Mouse (Mus musculus) kidney, embryonic 15.5 days (tissue): ENCODE results near the gene Plcl1. TPM values are rescaled to one million over a fixed set of nuclear protein-coding genes. Genes with fewer than 3 reads are reported as not detected.
"Not testable (repeated sequence)": the region's sequence is repeated elsewhere in the genome, so short reads cannot be mapped to it uniquely, and the experiment has no call there.

Source experiments
- ATAC-seq: fragments of 200-750 bp; cut with Nextera tagmentation; replicated peaks from 2 replicates; pipeline ENCODE4 v1.8.0; 2017; ENCODE audit warnings: moderate TSS enrichment; ENCODE audit not compliant: low FRiP score
- H3K27ac ChIP-seq: fragments of 300-500 bp; sonication (generic); 2 replicates; pipeline ENCODE4 v1.5.1; 2015; ENCODE audit warnings: mild to moderate bottlenecking, inconsistent platforms
- H3K27me3 ChIP-seq: fragments of 300-500 bp; sonication (generic); 2 replicates; pipeline ENCODE4 v1.6.1; 2015; ENCODE audit warnings: inconsistent platforms
- H3K36me3 ChIP-seq: fragments of 300-500 bp; sonication (generic); 2 replicates; pipeline ENCODE4 v1.6.1; 2015; ENCODE audit warnings: inconsistent platforms
- H3K4me1 ChIP-seq: fragments of 300-500 bp; sonication (generic); 2 replicates; pipeline ENCODE4 v1.6.1; 2015; ENCODE audit warnings: inconsistent platforms
- H3K4me2 ChIP-seq: fragments of 300-500 bp; sonication (generic); 2 replicates; pipeline ENCODE4 v1.6.1; 2015; ENCODE audit warnings: moderate library complexity, mild to moderate bottlenecking, inconsistent platforms
- H3K4me3 ChIP-seq: fragments of 300-500 bp; sonication (generic); replicated peaks from 2 replicates; pipeline ENCODE4 v1.5.1; 2015; ENCODE audit warnings: mild to moderate bottlenecking, inconsistent platforms
- H3K9ac ChIP-seq: fragments of 300-500 bp; sonication (generic); 2 replicates; pipeline ENCODE4 v1.6.1; 2015; ENCODE audit warnings: mild to moderate bottlenecking, inconsistent platforms
- H3K9me3 ChIP-seq: fragments of 300-500 bp; sonication (generic); replicated peaks from 2 replicates; pipeline ENCODE4 v1.6.1; 2016; ENCODE audit warnings: inconsistent platforms
- WGBS: fragments of 180-500 bp; shearing (Covaris S2); methylation state at CpG from one replicate; pipeline ENCODE4 v1.1.7; 2015; ENCODE audit warnings: mixed read lengths; 5-methylcytosine and 5-hydroxymethylcytosine counted together
- polyA plus RNA-seq: library from polyadenylated mRNA; unstranded; fragments of >200 nt; fragmentation: Nextera tagmentation; extraction: Ambion mirVana; gene quantifications from 2 replicates; pipeline ENCODE4 v1.2.1, GENCODE M21; 2015

Plcl1 gene
- polyA plus RNA-seq, 1 experiment from 2014 or later = 4.8 TPM

- H3K4me1 ChIP-seq = no peaks in the 10 kb centered on the region
- ATAC-seq = no peak
- H3K9me3 ChIP-seq = no peaks in the 10 kb centered on the region
- WGBS = 65% methylated on average over 3 of the region's 3 CpGs
- no peaks in the 10 kb centered on the region for H3K36me3 ChIP-seq
- no peak overlapping the region for H3K27ac ChIP-seq
- no peak overlapping the region for H3K4me2 ChIP-seq
- H3K4me3 ChIP-seq = no peak overlapping the region
- no peaks in the 10 kb centered on the region for H3K27me3 ChIP-seq
- no peak overlapping the region for H3K9ac ChIP-seq
Measured at GRCm38 (mm10) chr1:55445689-55446044, 39.9 kb downstream of the Plcl1 start.

DNA sequence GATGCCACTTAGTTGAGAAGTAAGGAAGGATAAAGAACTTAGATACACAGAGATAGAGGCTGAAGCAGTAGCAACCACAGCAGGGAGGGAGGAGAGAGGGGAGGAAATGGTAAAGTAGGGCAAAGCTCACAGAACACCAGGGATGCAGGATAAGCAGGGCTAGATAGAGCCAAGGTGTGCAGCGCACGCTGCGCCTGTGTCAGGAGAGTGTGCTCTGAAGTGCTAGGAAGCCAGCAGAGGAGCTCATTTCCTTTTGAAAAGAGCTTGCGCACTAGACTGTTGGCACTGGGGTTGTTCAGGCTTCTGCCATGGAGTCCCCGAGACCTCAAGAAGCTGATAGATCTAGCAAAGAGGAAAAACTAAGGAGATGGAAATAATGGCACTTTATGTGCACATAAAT, 40.6 kb downstream of the Plcl1 start:
- 91% methylated on average over 5 of the region's 5 CpGs for WGBS
- H3K4me1 ChIP-seq = no peaks in the 10 kb centered on the region
- no peaks in the 10 kb centered on the region for H3K36me3 ChIP-seq
- no peak overlapping the region for H3K27ac ChIP-seq
- no peak overlapping the region for H3K9ac ChIP-seq
- no peaks in the 10 kb centered on the region for H3K9me3 ChIP-seq
- H3K4me2 ChIP-seq = no peak overlapping the region
- no peak overlapping the region for H3K4me3 ChIP-seq
- H3K27me3 ChIP-seq = no peaks in the 10 kb centered on the region
- ATAC-seq = no peak

DNA sequence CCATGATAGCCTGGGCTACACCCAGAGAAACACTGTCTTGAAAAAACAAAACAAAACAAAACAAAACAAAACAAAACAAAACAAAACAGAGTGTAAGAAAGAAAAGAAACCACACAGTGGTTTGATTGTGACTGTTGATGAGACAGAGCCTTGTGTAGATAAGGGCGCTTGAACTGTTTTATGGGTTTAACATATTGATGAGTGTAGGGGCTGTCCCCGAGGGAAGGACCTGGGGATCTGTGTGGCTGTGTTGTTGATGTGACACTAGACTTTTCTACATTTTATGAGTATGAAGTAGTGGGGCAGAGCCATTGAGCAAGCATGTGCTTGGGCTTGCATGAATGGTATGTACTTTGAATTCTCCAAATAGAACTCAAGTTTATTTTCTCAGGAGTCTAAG, 41.2 kb downstream of the Plcl1 start:
- H3K36me3 ChIP-seq = no peaks in the 10 kb centered on the region
- H3K4me3 ChIP-seq = no peak overlapping the region
- H3K4me1 ChIP-seq = no peaks in the 10 kb centered on the region
- no peak overlapping the region for H3K27ac ChIP-seq
- no peaks in the 10 kb centered on the region for H3K9me3 ChIP-seq
- 75% methylated on average over 2 of the region's 2 CpGs for WGBS
- no peak overlapping the region for H3K9ac ChIP-seq
- no peak for ATAC-seq
- no peak overlapping the region for H3K4me2 ChIP-seq
- no peaks in the 10 kb centered on the region for H3K27me3 ChIP-seq

- H3K27ac ChIP-seq = no peak overlapping the region
- no peak for ATAC-seq
- H3K4me1 ChIP-seq = no peaks in the 10 kb centered on the region
- no peaks in the 10 kb centered on the region for H3K36me3 ChIP-seq
- no peaks in the 10 kb centered on the region for H3K9me3 ChIP-seq
- no peaks in the 10 kb centered on the region for H3K27me3 ChIP-seq
- H3K9ac ChIP-seq = no peak overlapping the region
- 89% methylated on average over 2 of the region's 2 CpGs for WGBS
- H3K4me3 ChIP-seq = no peak overlapping the region
- no peak overlapping the region for H3K4me2 ChIP-seq
Measured at GRCm38 (mm10) chr1:55447661-55448060, 41.9 kb downstream of the Plcl1 start.

DNA sequence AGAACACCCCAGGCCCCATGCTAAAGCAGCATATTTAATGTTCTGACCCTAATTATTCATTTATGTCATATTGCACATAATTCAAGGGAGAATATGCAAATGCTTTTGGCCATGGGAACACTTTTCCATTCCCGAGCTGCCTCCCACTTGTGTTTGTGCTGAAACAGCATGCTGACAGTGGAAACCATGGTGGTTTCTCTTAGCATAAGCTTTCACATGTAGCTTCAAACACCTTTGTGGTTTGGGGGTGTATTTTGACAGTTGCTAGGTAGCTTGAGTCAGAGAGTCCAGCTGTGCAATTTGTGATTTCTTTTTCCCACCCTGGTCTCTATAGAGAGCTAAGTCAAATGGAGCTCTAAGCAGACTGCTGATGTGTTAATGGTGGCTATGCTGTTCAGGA, 42.4 kb downstream of the Plcl1 start:
- Histone ChIP-seq H3K9me3 (no peaks in the 10 kb centered on the region), H3K27ac (no peak overlapping the region), H3K4me1 (no peaks in the 10 kb centered on the region), H3K4me3 (no peak overlapping the region), H3K4me2 (no peak overlapping the region), H3K9ac (no peak overlapping the region), H3K36me3 (no peaks in the 10 kb centered on the region), H3K27me3 (no peaks in the 10 kb centered on the region)
- WGBS = 85% methylated on average over 1 of the region's 1 CpGs
- ATAC-seq = no peak

- Histone ChIP-seq H3K27ac (no peak overlapping the region), H3K9me3 (no peaks in the 10 kb centered on the region), H3K4me2 (no peak overlapping the region), H3K27me3 (no peaks in the 10 kb centered on the region), H3K4me3 (no peak overlapping the region), H3K9ac (no peak overlapping the region), H3K4me1 (no peaks in the 10 kb centered on the region), H3K36me3 (no peaks in the 10 kb centered on the region)
- WGBS = 87% methylated on average over 3 of the region's 3 CpGs
- ATAC-seq = no peak
Measured at GRCm38 (mm10) chr1:55449779-55450178, 44.1 kb downstream of the Plcl1 start.

DNA sequence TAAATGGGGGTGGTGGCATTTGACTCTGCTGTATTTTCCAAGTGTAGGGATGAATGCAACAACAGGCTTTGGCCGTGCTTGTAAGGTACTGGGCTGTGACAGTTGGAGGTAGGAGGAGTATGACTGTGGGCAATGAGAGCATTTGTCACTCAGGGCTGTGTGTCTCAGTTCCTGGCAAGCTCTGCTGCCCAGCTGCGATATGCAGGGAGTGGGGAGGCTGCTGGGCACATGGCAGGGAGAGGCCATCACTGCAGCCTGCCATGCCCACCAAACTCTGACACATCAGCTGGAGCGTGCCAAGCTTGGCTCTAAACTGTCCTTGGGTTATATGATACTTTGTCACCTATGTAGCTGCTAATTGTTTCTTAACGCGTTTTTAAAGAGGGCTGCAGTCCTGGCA, 48.4 kb downstream of the Plcl1 start:
- Histone ChIP-seq H3K4me2 (no peak overlapping the region), H3K9ac (no peak overlapping the region), H3K27ac (no peak overlapping the region), H3K4me3 (no peak overlapping the region), H3K36me3 (no peaks in the 10 kb centered on the region), H3K27me3 (no peaks in the 10 kb centered on the region), H3K9me3 (no peaks in the 10 kb centered on the region), H3K4me1 (no peaks in the 10 kb centered on the region)
- 52% methylated on average over 5 of the region's 5 CpGs for WGBS
- peak; percentile 46; the same call in 1 of the 2 replicates for ATAC-seq

- Histone ChIP-seq H3K4me1 (0 out of 2 replicates have a peak, but pooled peaks cover 3% of the 10 kb centered on the region), H3K27ac (no peak overlapping the region), H3K4me2 (no peak overlapping the region), H3K27me3 (no peaks in the 10 kb centered on the region), H3K9ac (no peak overlapping the region), H3K4me3 (no peak overlapping the region), H3K9me3 (no peaks in the 10 kb centered on the region), H3K36me3 (no peaks in the 10 kb centered on the region)
- ATAC-seq = no peak
- 76% methylated on average over 5 of the region's 5 CpGs for WGBS
Measured at GRCm38 (mm10) chr1:55462301-55462700, 56.6 kb downstream of the Plcl1 start.

GRCm38 (mm10) chr1:55473756-55474155, 68.0 kb downstream of the Plcl1 start:
- 86% methylated on average over 9 of the region's 9 CpGs for WGBS
- Histone ChIP-seq H3K27me3 (no peaks in the 10 kb centered on the region), H3K4me3 (no peak overlapping the region), H3K9me3 (no peaks in the 10 kb centered on the region), H3K36me3 (no peaks in the 10 kb centered on the region), H3K27ac (no peak overlapping the region), H3K4me2 (no peak overlapping the region), H3K4me1 (no peaks in the 10 kb centered on the region), H3K9ac (no peak overlapping the region)
- ATAC-seq = no peak

DNA sequence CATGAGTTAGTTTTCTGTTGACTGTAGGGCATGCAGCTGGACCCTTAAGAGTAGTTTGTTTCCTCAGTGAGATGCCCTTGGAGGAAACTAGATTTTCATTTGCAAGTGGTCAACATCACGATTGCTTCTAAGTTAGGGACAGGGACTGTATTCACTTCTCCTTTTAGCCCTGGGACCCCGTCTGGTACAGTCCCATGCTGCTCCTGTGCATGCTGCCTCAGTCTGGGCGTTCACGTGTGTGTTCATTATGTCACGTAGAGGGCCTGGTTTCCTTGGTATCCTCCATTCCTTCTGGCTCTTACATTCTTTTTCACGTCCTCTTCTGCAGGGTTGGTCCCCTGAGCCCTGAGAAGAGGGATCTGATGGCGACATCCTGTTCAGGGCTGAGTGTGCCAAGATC, 69.3 kb downstream of the Plcl1 start:
- no peaks in the 10 kb centered on the region for H3K27me3 ChIP-seq
- no peak overlapping the region for H3K9ac ChIP-seq
- no peaks in the 10 kb centered on the region for H3K4me1 ChIP-seq
- 86% methylated on average over 7 of the region's 7 CpGs for WGBS
- no peak overlapping the region for H3K4me2 ChIP-seq
- H3K36me3 ChIP-seq = no peaks in the 10 kb centered on the region
- H3K27ac ChIP-seq = no peak overlapping the region
- no peaks in the 10 kb centered on the region for H3K9me3 ChIP-seq
- no peak for ATAC-seq
- H3K4me3 ChIP-seq = no peak overlapping the region

DNA sequence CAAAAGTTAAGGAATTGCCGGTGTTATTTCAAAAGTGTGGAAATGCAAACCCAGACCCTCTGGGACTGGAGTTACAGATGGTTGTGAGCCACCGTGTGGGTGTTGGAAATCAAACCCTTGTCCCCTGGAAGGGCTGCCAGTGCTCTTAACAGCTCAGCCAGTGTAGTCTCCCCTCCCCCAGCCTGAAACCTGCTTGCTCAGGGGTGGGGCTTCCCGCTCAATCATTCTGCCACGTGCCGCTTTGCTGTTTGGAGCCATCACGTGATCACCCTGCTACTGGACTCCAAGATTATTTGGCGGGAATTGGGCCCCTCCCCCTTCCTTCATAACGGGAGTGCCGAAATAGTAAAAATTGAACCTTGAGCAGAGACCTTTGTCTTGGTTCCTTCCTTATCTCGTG, 81.7 kb downstream of the Plcl1 start:
- H3K4me2 ChIP-seq, H3K4me3 ChIP-seq, H3K27ac ChIP-seq, H3K4me1 ChIP-seq, H3K36me3 ChIP-seq, H3K9ac ChIP-seq, H3K9me3 ChIP-seq, ATAC-seq, H3K27me3 ChIP-seq: not testable (repeated sequence)
- WGBS = 84% methylated on average over 10 of the region's 10 CpGs

DNA sequence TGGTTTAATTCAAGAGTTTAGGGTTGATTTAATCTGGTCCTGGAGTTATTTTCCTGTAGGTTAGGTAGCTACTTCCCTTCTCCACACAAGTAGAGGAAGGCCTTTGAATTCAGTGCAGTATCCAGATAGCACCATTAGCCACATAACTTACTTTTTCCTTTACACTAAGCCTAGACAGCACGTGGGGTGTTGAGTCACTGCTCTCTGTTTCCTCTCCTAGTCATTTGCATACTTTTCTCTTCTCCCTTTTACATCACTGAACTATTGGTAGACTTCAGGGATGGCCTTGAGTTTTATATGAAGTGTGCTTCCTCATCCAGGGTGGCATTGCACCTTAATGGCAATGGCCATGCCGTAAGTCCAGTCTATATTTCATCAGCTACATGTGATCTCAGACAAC, 82.5 kb downstream of the Plcl1 start:
- no peak overlapping the region for H3K4me2 ChIP-seq
- no peaks in the 10 kb centered on the region for H3K9me3 ChIP-seq
- H3K36me3 ChIP-seq = no peaks in the 10 kb centered on the region
- 92% methylated on average over 2 of the region's 2 CpGs for WGBS
- H3K27ac ChIP-seq = no peak overlapping the region
- H3K9ac ChIP-seq = no peak overlapping the region
- H3K4me3 ChIP-seq = no peak overlapping the region
- H3K4me1 ChIP-seq = 0 out of 2 replicates have a peak, but pooled peaks cover 3% of the 10 kb centered on the region
- no peak for ATAC-seq
- H3K27me3 ChIP-seq = no peaks in the 10 kb centered on the region

GRCm38 (mm10) chr1:55489355-55489754, 83.6 kb downstream of the Plcl1 start:
- ATAC-seq = no peak
- Histone ChIP-seq H3K36me3 (no peaks in the 10 kb centered on the region), H3K9me3 (no peaks in the 10 kb centered on the region), H3K4me1 (0 out of 2 replicates have a peak, but pooled peaks cover 3% of the 10 kb centered on the region), H3K4me2 (no peak overlapping the region), H3K9ac (no peak overlapping the region), H3K4me3 (no peak overlapping the region), H3K27ac (no peak overlapping the region), H3K27me3 (no peaks in the 10 kb centered on the region)
- WGBS = 70% methylated on average over 6 of the region's 6 CpGs
